Mouse (Mus musculus) liver, embryonic 18 days (tissue): Measurements from ENCODE around the gene Ubash3a. TPM values are rescaled to one million over a fixed set of nuclear protein-coding genes. Genes with fewer than 3 reads are reported as not detected.

ENCODE experiments used
- polyA plus RNA-seq: library from polyadenylated mRNA; depleted of rRNA; stranded (reverse); fragments of >200 nt; gene quantifications from 2 replicates; pipeline ENCODE4 v1.2.3, GENCODE M21; 2012; rRNA removed

Ubash3a gene
- 3.3 and 3.7 TPM in 2 replicates for polyA plus RNA-seq

GRCm38 (mm10) chr17:31207771-31208334 lies at the start of gene Ubash3a:
Ubash3a (plus strand) TSS chr17:31207873.

GRCm38 (mm10) chr17:31165127-31165526 lies 42.5 kb upstream of the Ubash3a start, which contains the start of gene Tff1:
Tff1 (minus strand) TSS chr17:31165277.

GRCm38 (mm10) chr17:31198877-31199276 lies 8.8 kb upstream of the Ubash3a start, which contains the start of gene Tmprss3:
Tmprss3 (minus strand) TSS chr17:31198977.

GRCm38 (mm10) chr17:31276922-31277918 lies 69.5 kb downstream of the Ubash3a start, which contains the start of gene Rsph1:
Rsph1 (minus strand) TSS chr17:31277383.

GRCm38 (mm10) chr17:31286492-31286891 lies 78.8 kb downstream of the Ubash3a start, which contains the start of gene Slc37a1:
Slc37a1 (plus strand) TSS chr17:31286792.

Other genes starting within 250 kb of the Ubash3a start
- gene Abcg1, start 150.2 kb upstream of the Ubash3a start, polyA plus RNA-seq: 4.0 and 4.2 TPM in 2 replicates
- gene Tff3, start 78.2 kb upstream of the Ubash3a start, polyA plus RNA-seq: 507 and 543 TPM in 2 replicates
- 0.07 and 0.22 TPM in 2 replicates for gene Tff2, start 63.6 kb upstream of the Ubash3a start, polyA plus RNA-seq
- gene Tff1, start 42.6 kb upstream of the Ubash3a start, polyA plus RNA-seq: not detected in 2 replicates
- 0.89 and 1.0 TPM in 2 replicates for gene Tmprss3, start 8.9 kb upstream of the Ubash3a start, polyA plus RNA-seq
- 0.37 and 0.58 TPM in 2 replicates for gene Rsph1, start 69.5 kb downstream of the Ubash3a start, polyA plus RNA-seq
- 4.1 and 5.0 TPM in 2 replicates for gene Slc37a1, start 78.9 kb downstream of the Ubash3a start, polyA plus RNA-seq
- gene Pde9a, start 178.3 kb downstream of the Ubash3a start, polyA plus RNA-seq: 6.3 and 6.7 TPM in 2 replicates